Mouse (Mus musculus) left cerebral cortex, adult 8-10 months (tissue): ENCODE results near the gene Ces1h. TPM values are rescaled to one million over a fixed set of nuclear protein-coding genes. Genes with fewer than 3 reads are reported as not detected.
"Not testable (repeated sequence)": the region's sequence is repeated elsewhere in the genome, so short reads cannot be mapped to it uniquely, and the experiment has no call there.

Experiments
- DNase-seq, 2 experiments: peaks; one replicate each; pipeline ENCODE4 v3.0.0; 2022; ENCODE audit warnings: low spot score in 2 of 2
- total RNA-seq, 4 experiments: library from RNA; stranded (reverse); gene quantifications; 2 replicates each; pipeline ENCODE4 v1.2.4; 2022

Gene Ces1h
- not detected for total RNA-seq

GRCm38 (mm10) chr8:93379625-93380024 is at the start of gene Ces1h:
Ces1h (minus strand) TSS chr8:93379725.
- DNase-seq: no peak

- no peak for DNase-seq
These were observed 47.7 kb upstream of the Ces1h start for GRCm38 (mm10) chr8:93427195-93427594.

GRCm38 (mm10) chr8:93415387-93415786 is 35.9 kb upstream of the Ces1h start:
- no peak for DNase-seq

GRCm38 (mm10) chr8:93408830-93409229 is 29.3 kb upstream of the Ces1h start:
- DNase-seq: no peak

- no peak for DNase-seq
These were observed 20.2 kb upstream of the Ces1h start for GRCm38 (mm10) chr8:93399698-93400097.

GRCm38 (mm10) chr8:93398044-93398443 is 18.5 kb upstream of the Ces1h start:
- no peak for DNase-seq

- DNase-seq: not testable (repeated sequence)
These were observed 14.6 kb upstream of the Ces1h start for GRCm38 (mm10) chr8:93394079-93394619.

GRCm38 (mm10) chr8:93369481-93369880 is 10.0 kb downstream of the Ces1h start:
- DNase-seq: no peak

GRCm38 (mm10) chr8:93360113-93360512 is 19.4 kb downstream of the Ces1h start:
- no peak for DNase-seq

- DNase-seq: no peak
These were observed 40.0 kb downstream of the Ces1h start for GRCm38 (mm10) chr8:93339531-93339930.

GRCm38 (mm10) chr8:93337207-93337606 is 42.3 kb downstream of the Ces1h start, which contains the start of gene Ces1g:
Ces1g (minus strand) TSS chr8:93337308.
- no peak for DNase-seq

- DNase-seq: no peak
These were observed 46.8 kb downstream of the Ces1h start for GRCm38 (mm10) chr8:93332703-93333102.

GRCm38 (mm10) chr8:93331151-93331550 is 48.4 kb downstream of the Ces1h start:
- no peak for DNase-seq

GRCm38 (mm10) chr8:93325123-93325522 is 54.4 kb downstream of the Ces1h start:
- DNase-seq: no peak

GRCm38 (mm10) chr8:93317031-93317430 is 62.5 kb downstream of the Ces1h start:
- no peak for DNase-seq

GRCm38 (mm10) chr8:93315557-93315956 is 64.0 kb downstream of the Ces1h start:
- DNase-seq: no peak

Other genes starting within 250 kb of the Ces1h start
- gene Ces1c, start 248.4 kb downstream of the Ces1h start, total RNA-seq: not detected
- 1 to 10 TPM in 1 of 4 experiments, under 1 TPM in 3; 0.30 to 3.7 (median 0.43) TPM for gene Ces1d, start 181.9 kb downstream of the Ces1h start, total RNA-seq
- not detected for gene Ces1e, start 150.1 kb downstream of the Ces1h start, total RNA-seq
- 1 to 10 TPM in 1 of 4 experiments, under 1 TPM in 1, not detected in 2; 0.19 to 1.3 TPM for gene Ces1f, start 100.0 kb downstream of the Ces1h start, total RNA-seq
- gene Ces1g, start 42.4 kb downstream of the Ces1h start, total RNA-seq: not detected
- gene Ces5a, start 156.1 kb upstream of the Ces1h start, total RNA-seq: 1 to 10 TPM in 2 of 4 experiments, under 1 TPM in 2; 0.43 to 1.5 (median 0.98) TPM